Mouse (Mus musculus) kidney, postnatal 0 days (tissue): ENCODE results near the gene Ebf1. TPM values are rescaled to one million over a fixed set of nuclear protein-coding genes. Genes with fewer than 3 reads are reported as not detected.
A peak's percentile ranks its signal among the peaks of the same experiment; 100 is the strongest.

ENCODE experiments used
- ATAC-seq: fragments of 200-750 bp; cut with Nextera tagmentation; replicated peaks from 2 replicates; pipeline ENCODE4 v1.8.0; 2017; ENCODE audit warnings: low read depth, moderate number of reproducible peaks, moderate TSS enrichment, moderate library complexity; ENCODE audit not compliant: low FRiP score
- DNase-seq: peaks from one replicate; pipeline ENCODE4 v3.0.0-alpha.2; 2016; ENCODE audit warnings: low spot score
- H3K27ac ChIP-seq: fragments of 300-500 bp; sonication (generic); 2 replicates; pipeline ENCODE4 v1.5.1; 2014; ENCODE audit warnings: mild to moderate bottlenecking
- H3K27me3 ChIP-seq: fragments of 300-500 bp; sonication (generic); 2 replicates; pipeline ENCODE4 v1.6.1; 2014; ENCODE audit warnings: low read length, mixed read lengths; ENCODE audit not compliant: insufficient read depth
- H3K36me3 ChIP-seq: fragments of 300-500 bp; sonication (generic); 2 replicates; pipeline ENCODE4 v1.6.1; 2014; ENCODE audit warnings: low read length, mixed read lengths; ENCODE audit not compliant: insufficient read depth
- H3K4me1 ChIP-seq: fragments of 300-500 bp; sonication (generic); replicated peaks from 2 replicates; pipeline ENCODE4 v1.6.1; 2014; ENCODE audit warnings: antibody characterized with exemption, low read length, mixed read lengths; ENCODE audit not compliant: insufficient read depth
- H3K4me2 ChIP-seq: fragments of 300-500 bp; sonication (generic); 2 replicates; pipeline ENCODE4 v1.6.1; 2014; ENCODE audit warnings: mild to moderate bottlenecking, low read length, moderate library complexity, mixed read lengths
- H3K4me3 ChIP-seq: fragments of 300-500 bp; sonication (generic); replicated peaks from 2 replicates; pipeline ENCODE4 v1.5.1; 2014; ENCODE audit warnings: low read depth, low read length
- H3K9ac ChIP-seq: fragments of 300-500 bp; sonication (generic); 2 replicates; pipeline ENCODE4 v1.6.1; 2014; ENCODE audit warnings: low read depth, low read length
- H3K9me3 ChIP-seq: fragments of 300-500 bp; sonication (generic); replicated peaks from 2 replicates; pipeline ENCODE4 v1.6.1; 2016; ENCODE audit warnings: low read length, inconsistent platforms, mixed read lengths
- CTCF ChIP-seq: IDR thresholded peaks from 2 replicates; pipeline ENCODE4 v1.5.1; 2016; ENCODE audit warnings: antibody characterized with exemption, low read depth, mild to moderate bottlenecking, moderate library complexity
- WGBS: fragments of 180-500 bp; shearing (Covaris S2); extraction: QIAGEN DNeasy Blood & Tissue Kit; methylation state at CpG from one replicate; pipeline ENCODE4 v1.1.7; 2014; 5-methylcytosine and 5-hydroxymethylcytosine counted together
- polyA plus RNA-seq: library from polyadenylated mRNA; unstranded; fragments of >200 nt; fragmentation: Nextera tagmentation; extraction: Ambion mirVana; gene quantifications from 2 replicates; pipeline ENCODE4 v1.2.1, GENCODE M21; 2015

Ebf1 gene
- polyA plus RNA-seq, 1 experiment from 2014 or later, result 19.6 TPM

DNA sequence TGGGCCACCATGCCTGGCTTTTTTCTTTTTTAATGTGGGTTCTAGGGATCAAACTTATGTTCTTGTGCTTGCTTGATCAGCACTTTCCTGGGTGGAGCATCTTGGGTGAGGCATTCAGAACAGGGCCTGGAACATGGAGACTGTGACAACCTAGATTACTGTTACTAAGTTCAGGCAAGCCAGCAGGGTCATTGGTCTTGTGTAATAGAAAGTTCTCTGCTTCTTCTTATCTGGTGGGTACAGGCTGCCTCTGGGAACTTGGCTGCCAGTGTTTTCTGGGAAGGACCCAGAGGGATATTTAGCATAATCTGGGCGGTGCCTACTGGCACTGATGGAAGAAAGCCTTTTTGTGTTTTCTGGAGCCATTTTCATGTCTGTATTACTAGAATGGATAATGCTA lies 170.9 kb downstream of the Ebf1 start:
- H3K36me3 ChIP-seq, result no peaks in the 10 kb centered on the region
- TF ChIP-seq CTCF, result no peak
- no peak overlapping the region for H3K27ac ChIP-seq
- no peak overlapping the region for H3K4me3 ChIP-seq
- 100% methylated on average over 1 of the region's 1 CpGs for WGBS
- H3K4me2 ChIP-seq, result no peak overlapping the region
- H3K27me3 ChIP-seq, result no peaks in the 10 kb centered on the region
- H3K4me1 ChIP-seq, result no peaks in the 10 kb centered on the region
- H3K9me3 ChIP-seq, result no peaks in the 10 kb centered on the region
- H3K9ac ChIP-seq, result no peak overlapping the region
- ATAC-seq (no peak), DNase-seq (no peak)

DNA sequence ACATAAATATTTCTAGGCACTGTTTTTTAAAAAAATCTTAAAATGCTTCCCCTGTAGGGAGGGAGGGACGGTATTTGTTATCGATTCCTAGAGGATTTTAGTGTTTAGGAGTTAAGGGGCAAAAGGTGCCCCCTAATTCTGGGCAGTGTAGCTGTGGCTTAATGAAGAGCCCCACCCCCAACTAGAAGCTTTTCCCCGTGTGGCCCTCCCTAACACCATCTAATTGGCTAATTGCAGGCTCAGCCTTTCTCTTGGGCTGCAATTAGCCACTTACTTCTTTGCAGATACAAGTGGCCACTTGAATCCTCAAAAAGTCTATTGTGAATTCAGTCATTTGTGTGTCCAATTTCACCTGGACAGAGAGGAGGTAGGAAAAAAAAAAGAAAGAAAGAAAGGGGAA lies 175.7 kb downstream of the Ebf1 start:
- Histone ChIP-seq H3K27ac (no peak overlapping the region), H3K4me3 (no peak overlapping the region), H3K27me3 (no peaks in the 10 kb centered on the region), H3K9ac (no peak overlapping the region), H3K4me1 (no peaks in the 10 kb centered on the region), H3K36me3 (no peaks in the 10 kb centered on the region), H3K4me2 (no peak overlapping the region), H3K9me3 (no peaks in the 10 kb centered on the region)
- DNase-seq (no peak), ATAC-seq (no peak)
- no peak for TF ChIP-seq CTCF
- 5% methylated on average over 3 of the region's 3 CpGs for WGBS

DNA sequence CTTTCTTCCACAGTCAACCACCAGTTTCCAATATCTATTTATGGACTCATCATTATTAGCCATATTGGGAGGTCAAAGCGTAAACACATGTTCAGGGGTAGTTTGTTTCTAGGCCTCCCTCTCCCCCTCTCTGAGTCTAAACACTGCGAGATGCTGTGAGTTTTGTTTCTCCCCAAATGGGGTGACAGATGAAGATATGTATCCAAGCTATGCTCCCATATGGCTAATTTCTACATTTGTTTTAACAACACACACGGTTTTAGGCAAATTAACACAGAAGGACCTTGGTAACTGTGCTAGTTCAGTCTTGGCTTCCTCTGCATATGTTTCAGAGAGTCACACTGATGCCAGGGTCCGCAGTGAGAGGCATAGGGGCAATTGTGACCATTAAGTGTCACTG lies 177.8 kb downstream of the Ebf1 start:
- 91% methylated on average over 4 of the region's 4 CpGs for WGBS
- Histone ChIP-seq H3K27ac (no peak overlapping the region), H3K36me3 (no peaks in the 10 kb centered on the region), H3K9ac (no peak overlapping the region), H3K9me3 (no peaks in the 10 kb centered on the region), H3K27me3 (no peaks in the 10 kb centered on the region), H3K4me2 (no peak overlapping the region), H3K4me3 (no peak overlapping the region), H3K4me1 (no peaks in the 10 kb centered on the region)
- no peak for ATAC-seq
- no peak for DNase-seq
- no peak for TF ChIP-seq CTCF

DNA sequence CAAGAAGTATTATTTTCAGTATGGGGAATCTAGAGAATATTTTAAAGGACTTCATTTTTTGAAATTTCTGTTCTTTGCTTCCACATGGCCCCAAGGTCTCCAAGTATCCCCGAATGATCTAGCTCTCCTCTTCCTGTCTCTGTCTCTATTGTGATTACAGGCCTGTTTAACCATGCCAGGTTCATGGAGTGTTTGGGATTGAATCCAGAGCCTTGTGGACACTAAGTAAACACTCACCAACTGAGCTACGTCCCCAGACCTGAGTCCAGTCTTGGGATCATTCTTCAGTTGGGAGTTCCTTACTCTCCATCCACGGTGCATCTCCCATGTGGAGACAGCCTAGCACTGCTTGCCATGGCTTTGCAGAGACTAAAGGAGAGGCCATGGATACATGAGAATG lies 178.7 kb downstream of the Ebf1 start:
- 85% methylated on average over 3 of the region's 3 CpGs for WGBS
- ATAC-seq, result no peak
- Histone ChIP-seq H3K4me2 (no peak overlapping the region), H3K36me3 (no peaks in the 10 kb centered on the region), H3K4me3 (no peak overlapping the region), H3K27ac (no peak overlapping the region), H3K9ac (no peak overlapping the region), H3K9me3 (no peaks in the 10 kb centered on the region), H3K27me3 (no peaks in the 10 kb centered on the region), H3K4me1 (no peaks in the 10 kb centered on the region)
- no peak for DNase-seq
- no peak for TF ChIP-seq CTCF

DNA sequence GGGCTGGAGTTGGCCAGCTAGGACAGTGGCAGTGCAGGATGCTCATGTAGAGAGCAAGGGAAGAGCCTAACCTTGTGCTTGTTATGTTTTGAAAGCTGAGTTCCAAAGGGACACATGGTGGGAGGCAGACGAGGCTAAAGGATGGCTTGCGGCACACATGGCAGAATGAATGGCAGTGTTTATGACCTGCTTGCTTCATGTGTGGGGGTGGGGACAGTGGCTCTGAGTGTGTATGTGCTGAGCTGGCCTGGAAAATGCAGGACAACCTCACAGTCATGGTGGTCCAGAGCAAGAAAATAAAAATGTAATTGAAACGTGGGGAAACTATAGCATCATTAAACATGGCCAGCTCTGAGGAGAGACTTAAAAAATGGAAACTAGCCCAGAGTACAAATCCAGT lies 181.2 kb downstream of the Ebf1 start:
- Histone ChIP-seq H3K4me1 (no peaks in the 10 kb centered on the region), H3K4me3 (no peak overlapping the region), H3K27ac (no peak overlapping the region), H3K27me3 (no peaks in the 10 kb centered on the region), H3K9ac (no peak overlapping the region), H3K9me3 (no peaks in the 10 kb centered on the region), H3K36me3 (no peaks in the 10 kb centered on the region), H3K4me2 (no peak overlapping the region)
- WGBS, result 37% methylated on average over 3 of the region's 3 CpGs
- DNase-seq (peak; percentile 35), ATAC-seq (no peak)
- no peak for TF ChIP-seq CTCF

DNA sequence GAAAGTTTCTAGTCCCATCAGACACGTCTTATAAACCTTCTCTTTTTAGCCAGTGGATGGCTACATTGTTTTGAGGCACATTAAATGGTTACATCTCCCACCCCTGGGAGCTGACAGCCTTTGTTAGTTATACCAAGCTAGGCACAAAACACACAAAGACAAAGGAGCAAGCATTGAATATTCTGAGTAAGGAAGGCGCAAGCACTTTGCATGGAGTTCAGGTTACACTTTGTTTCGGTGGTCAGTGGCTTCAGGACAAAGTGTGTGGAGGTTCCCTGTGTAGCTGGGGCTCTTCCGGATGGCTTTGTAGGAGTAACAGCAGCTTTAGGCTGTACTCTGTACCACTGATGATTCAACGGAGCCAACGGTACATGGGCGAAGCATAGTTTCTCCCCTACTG lies 186.9 kb downstream of the Ebf1 start:
- Histone ChIP-seq H3K9ac (no peak overlapping the region), H3K36me3 (no peaks in the 10 kb centered on the region), H3K27me3 (no peaks in the 10 kb centered on the region), H3K9me3 (no peaks in the 10 kb centered on the region), H3K4me1 (no peaks in the 10 kb centered on the region), H3K4me2 (no peak overlapping the region), H3K4me3 (no peak overlapping the region), H3K27ac (no peak overlapping the region)
- no peak for DNase-seq
- no peak for TF ChIP-seq CTCF
- no peak for ATAC-seq
- WGBS, result 88% methylated on average over 7 of the region's 7 CpGs

DNA sequence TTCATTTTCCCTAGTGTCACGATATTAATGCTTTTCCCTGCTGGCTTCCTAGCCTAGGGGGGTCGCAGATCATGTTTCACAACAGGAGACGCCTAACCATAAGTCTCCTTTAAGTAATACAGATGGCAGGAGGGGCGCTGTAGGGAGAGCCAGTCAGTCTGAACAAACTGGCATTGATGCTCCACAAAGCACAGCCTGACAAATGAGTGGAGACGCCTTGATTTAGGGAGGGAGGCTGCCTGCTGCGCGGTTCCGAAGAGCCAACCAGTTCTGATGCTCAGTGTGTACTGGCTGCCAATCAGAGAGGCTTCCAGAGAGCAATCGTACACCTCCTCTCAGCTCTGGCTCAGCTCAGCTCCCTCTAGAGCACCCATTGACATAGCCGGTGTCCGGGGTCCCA lies 189.5 kb downstream of the Ebf1 start:
- no peak for ATAC-seq
- 19% methylated on average over 11 of the region's 11 CpGs for WGBS
- H3K36me3 ChIP-seq, result no peaks in the 10 kb centered on the region
- no peaks in the 10 kb centered on the region for H3K9me3 ChIP-seq
- no peaks in the 10 kb centered on the region for H3K4me1 ChIP-seq
- H3K4me2 ChIP-seq, result no peak overlapping the region
- no peak overlapping the region for H3K27ac ChIP-seq
- H3K9ac ChIP-seq, result no peak overlapping the region
- no peak overlapping the region for H3K4me3 ChIP-seq
- DNase-seq, result peak; percentile 37
- TF ChIP-seq CTCF, result no peak
- no peaks in the 10 kb centered on the region for H3K27me3 ChIP-seq
